Mouse (Mus musculus): ENCODE measurements around the gene Bcat1.

The Bcat1 gene

DNA sequence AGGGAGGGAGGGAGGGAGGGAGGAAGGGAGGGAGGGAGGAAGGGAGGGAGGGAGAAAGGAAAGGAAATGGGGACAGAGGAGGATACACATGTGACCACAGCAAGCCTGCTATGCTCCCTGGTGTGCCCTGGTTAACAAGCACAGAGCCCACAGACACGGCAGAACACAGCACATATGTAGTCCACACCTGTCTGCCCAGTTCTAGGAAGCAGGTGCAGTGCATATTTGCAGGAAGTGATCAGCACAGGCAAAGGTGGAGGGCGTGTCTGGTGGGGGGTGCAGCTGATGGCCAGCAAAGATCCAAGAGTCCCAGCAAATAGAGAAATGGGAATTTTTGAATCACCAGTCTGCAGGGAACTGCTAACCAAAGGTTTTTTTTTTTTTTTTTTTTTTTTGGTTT is 23.3 kb downstream of the Bcat1 start:
- DNase-seq: no peak

DNA sequence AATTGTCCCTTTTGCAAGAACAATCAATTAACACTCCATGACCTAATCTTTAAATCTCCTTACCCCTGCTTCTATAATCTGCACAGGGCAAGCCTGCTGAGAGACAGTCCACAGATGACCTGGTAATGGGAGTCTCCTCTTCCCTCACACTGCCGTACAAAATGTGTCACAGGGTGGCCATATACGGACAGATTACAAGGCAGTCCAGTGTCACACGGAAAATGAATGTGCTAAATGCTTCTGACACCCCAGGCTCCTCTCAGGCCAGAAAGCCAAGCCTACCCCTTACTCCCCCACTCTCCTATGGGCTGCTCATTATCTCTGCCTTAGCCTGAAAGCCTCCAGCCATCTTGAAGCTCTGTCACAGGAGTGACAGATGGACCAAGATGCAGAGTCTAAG is 25.1 kb downstream of the Bcat1 start:
- no peak for DNase-seq

DNA sequence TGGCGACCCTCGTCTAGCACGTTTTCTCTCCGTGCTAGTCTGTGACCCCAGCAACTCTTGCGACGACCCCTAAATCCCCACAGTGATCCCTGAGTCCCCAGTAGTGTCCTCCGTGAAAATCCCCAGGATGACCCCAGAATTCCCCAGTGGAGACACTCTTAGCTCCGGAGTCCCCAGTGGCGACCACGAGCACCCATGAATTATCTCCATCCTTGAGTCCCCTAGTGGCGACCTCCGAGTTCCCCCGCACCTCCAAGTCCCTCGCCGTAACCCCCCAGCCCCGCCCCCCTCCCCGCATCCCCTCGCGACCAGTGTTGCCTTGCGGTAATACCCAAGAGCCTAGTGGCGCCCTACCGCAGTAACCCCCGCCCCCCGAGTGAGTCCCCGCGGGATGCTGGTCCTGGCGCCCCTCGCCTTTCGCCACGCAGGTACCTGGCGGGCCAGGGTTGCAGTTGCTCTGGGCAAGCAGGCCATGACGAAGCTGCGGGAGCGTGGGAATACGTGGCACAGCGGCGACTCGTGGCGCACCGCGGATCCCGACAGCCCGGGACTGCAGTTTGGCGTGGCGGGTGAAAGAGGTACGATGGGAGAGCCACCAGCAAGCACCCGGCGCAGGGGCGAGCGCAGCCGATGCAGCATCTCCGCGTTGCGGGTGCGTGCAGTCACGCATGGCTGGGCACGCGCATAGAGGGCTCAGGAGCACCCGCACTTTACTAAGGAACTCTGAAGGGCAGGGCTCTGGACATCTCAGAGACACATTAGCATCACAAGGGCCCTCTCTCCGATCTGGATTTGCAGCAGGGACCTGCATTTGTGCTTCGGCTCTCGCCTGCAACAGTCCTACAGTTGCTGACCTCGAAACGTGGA is 27.6 kb downstream of the Bcat1 start:
- peak; percentile 54 for DNase-seq

DNA sequence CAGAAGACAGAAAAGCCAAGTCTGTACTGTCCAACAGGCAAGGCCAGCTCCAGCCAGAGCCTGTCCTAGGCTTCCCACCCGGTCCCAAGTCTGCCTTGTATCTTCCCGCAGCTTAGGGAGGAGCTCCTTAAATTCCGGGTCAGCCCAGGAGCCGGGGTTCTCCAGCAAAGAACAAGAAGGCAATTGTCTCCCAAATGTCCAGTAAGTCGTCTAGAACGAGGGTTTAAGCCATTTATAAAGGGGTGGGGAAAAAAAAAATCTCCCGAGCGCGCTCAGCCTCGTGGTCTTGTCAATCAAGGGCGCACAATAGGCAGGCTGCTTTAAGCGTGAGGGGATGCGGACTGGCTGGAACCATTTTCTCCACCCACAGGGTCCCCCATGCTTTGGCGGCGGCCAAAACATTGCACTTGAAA is 28.5 kb downstream of the Bcat1 start:
- DNase-seq: peak; percentile 51

DNA sequence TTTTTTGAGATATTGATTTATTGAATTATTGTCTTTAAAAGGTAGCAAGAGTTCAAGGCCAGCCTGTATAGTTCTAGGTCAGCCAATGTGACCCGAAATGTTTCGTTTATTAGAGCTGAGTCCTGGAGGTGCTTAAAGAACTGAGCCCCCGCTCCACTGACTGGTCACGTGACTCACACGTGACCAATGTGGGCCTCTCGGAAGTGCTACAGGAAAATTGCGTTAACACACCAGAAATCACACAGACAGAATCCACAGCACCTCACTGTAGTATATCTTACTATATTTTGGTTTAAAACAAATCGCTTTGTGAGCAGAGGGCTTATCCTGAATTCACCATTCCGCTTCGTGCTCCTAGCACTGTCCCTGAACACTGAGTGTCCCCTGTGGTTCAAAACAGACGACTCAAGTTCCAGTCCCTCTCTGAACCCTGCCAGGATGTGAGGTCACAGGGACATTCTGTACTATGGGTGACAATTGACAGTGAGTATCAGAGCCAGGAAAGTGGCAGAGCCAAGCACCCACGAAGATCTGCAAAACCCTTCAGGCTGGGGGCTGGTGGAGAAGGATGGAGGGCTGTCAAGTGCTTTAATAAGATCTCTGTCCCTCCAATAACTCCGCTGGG is 29.6 kb downstream of the Bcat1 start:
- DNase-seq: peak; percentile 32

DNA sequence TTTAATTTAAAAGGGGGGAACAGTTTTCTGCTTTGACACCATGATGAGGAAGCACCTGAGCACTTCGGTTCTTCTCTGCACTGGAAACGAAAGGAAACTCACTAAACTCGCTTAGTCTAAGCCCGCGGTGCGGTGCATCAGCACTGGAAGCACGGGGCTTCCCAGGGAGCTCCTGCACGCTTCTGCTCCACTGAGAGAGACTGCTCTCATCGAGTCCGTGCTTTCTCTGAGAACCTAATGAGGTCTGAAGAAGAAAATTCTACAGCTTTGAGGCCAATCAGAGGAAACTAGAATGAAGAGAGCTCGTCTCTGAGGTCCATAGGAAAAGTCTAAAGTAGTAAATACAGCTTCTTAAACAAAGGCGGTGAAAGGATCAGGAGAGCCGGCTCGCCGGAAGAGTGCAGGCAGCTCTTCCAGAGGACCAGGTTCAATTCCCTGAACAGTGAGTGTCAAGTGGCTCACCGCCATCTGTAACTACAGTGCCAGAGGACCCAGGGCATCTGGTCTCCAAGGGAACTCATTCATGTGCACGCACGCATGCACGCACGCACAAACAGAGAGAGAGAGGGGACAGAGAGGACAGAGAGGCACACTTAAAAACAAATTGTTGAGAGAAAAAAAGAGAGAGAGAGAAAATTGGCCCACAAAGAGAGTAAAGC is 30.9 kb downstream of the Bcat1 start:
- DNase-seq: no peak

DNA sequence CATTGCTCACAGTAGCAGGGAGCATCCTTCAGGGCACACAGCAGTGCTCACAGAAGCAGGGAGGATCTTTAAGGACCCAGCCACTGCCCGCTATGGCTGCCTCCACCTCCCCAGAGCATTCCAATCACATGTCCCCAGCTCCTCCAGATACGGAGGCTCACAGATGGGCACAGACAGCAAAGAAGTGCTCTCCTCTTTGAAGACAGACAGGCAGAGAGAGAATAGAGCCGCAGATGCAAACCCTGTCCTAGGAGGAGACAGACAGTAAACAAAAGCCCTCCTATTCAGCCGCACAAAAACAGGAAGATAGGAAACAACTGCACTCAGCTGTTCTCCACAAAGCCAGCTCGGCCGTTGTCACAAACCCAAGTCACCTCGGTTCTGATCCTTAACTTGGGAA is 35.3 kb downstream of the Bcat1 start:
- no peak for DNase-seq

DNA sequence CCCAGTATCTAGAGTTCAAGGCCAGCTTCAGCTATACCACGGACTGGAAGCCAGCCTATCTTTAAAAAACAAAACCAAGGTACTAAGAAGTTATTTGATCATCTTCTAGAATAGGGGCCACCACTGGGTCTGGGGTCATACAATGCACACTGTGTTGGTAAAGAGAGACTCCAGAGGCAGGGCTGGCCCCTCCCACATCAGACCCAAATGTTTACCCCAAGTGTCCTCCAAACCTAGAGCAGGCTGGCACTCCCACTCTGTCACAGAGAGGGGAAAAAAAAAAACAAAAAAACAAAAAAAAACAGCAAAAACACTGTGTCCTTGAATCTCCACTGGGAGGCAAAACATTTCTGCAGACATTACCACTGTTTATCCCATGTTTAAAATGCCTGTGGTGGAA is 38.4 kb downstream of the Bcat1 start:
- no peak for DNase-seq

DNA sequence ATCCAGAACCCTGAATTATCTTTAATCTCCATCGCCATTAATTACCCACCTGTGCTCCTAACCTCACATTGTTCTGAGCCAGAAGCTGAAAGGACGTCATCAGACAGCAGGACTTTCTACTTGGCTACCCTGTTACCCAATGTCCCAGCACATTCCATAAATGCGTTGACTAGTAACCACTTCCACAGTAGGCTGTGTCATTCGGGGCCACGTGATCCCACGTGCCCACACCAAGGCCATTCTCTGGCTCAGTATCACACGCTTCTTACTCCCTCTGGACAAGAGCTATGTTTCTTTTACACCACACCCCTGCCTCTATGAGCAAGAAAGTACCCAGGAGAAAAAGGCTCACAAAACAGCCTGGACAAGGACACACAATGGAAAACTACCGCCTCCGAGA is 40.6 kb downstream of the Bcat1 start:
- DNase-seq: no peak

DNA sequence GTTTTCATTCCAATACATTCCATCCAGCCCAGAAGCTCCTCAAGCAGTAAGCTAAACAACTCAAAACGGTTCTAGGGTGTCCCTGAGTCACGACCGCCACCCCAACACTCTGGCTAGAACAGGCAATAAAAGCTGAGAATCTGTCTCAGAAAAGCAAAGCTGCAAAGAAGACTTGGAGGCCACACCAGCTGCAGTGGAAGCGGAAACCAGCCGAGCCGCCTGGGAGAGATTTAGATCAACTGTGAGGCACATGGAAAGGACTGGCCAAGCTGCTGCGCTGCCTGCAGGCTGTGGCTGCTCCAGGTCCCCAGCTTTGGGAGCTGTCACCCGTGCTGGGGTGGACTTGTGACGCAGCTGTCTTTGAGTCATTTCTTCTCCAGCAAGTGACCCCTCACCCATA is 45.4 kb downstream of the Bcat1 start:
- peak; percentile 51 for DNase-seq

DNA sequence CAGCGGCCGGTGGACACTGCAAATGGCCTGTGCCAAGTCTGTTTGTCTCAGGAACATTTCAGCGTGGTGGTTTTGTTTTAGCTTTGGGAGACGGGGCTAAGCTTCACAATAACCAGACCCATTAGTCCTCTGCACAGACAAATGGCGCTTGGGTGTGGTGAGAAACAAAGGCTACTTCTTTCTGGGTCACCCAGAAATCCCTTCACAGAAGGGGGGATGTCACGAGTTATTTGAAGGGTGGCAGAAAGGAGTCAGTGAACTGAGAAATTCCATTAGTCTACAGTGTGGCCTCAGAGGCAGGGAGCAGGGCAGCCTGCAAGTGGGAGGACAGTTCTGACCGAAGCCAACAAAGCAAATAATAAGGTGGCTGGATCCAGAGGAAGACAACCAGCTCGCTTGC is 52.0 kb downstream of the Bcat1 start:
- DNase-seq: no peak

DNA sequence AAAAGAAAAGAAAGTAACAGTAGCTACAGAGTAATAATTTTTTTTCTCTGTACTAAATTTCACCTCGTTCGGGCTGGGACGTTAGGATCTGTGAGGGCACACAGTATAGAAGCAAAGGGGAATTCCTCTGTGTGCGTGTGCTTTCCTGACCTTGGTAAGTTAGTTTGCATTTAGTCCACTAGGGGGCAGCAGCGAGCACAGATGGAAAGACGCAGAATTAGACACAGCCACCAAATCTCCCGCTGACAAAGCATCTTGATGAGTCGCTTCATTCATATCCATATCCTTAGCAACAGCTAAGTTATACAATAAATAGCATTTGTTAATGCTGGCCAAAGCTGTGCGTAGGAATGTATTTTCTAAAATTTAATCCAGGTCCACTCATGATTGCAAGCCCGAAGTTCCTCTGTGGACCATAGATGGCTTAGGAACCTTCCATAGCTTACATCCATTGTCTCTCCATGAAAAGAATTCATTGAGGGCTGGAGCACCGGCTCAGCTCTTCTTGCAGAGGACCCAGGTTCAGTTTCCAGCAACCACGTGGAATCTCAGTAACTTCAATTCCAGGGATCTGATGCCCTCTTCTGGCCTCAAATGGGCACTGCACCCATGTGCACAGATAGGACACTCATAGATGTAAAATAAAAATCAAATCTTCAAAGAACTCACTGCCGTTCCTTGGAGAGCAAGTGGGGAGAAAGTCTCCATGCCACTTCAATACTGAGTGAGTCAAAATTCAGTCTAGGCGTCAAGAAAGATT is 52.8 kb downstream of the Bcat1 start:
- no peak for DNase-seq

DNA sequence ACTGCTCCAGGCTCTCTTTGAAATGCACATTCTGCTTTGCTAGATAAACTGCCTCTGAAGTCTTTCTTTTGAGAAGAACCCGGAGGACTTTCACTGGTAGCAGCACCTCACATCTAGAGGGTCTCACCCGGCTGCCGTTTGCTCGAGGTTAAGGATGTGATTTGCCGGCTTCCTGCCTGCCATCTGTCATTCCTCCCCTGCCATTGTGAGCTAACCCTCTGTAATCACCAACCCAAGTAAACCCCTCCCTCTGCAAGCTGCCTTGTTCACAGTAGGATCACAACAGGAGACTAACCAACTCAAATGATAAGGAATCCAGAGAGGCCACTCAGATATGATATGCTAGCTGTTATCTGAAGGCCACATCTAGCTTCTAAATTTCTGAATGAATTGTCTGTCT is 53.6 kb downstream of the Bcat1 start:
- DNase-seq: no peak

DNA sequence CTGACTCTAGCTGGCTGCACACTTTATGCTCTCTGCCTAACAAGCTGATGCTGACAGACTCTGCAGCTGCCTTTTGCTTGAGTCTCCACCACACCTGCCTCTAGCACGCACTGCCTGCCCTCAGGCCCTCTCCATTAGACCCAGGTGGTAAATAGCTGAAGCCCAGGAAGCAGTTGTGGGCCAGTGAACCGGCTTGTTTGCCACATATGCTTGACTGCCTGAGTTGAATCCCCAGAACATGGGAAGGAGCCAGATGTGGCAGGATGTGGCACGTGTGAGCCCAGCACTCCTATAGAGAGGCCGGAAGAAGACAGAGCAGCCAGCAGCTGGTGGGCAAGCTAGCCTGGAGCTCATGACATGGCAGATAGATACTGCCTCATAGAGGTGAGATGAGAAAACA is 55.4 kb downstream of the Bcat1 start:
- no peak for DNase-seq

DNA sequence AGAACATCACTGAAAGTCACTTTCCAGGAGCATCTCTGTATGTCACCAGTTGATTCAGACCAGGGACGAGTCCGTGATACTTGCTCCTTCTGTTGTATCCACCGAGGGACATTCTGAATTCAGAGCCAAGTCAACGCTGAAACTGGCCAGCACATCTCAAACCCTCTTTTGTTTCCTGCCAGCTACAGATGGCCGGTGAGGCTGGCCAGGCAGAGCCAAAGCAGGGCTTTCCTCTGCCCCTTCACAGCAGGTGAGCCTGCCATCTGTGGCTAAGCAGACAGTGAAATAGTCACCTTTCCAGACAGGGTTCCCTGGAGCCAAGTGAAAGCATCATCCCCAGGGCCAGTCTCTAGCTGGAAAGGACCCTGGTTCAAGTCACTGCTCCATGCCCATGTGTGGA is 57.7 kb downstream of the Bcat1 start:
- no peak for DNase-seq

DNA sequence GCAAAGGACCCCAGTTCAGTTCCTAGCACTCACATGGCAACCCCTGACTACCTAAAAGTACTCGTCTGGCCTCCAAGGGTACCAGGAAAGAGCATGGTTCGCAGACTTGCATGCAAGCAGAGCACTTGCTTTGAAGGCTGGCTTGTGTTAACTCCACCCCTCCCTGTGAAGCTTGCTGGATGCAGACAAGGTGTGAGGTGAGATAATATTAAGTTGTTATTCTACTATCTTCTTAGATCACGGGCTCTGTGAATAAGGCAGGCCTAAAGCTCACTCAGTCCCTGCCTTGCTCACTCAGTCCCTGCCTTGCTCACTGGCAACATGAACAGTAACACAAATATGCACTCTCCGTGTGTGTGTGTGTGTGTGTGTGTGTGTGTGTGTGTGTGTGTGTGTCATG is 58.5 kb downstream of the Bcat1 start:
- DNase-seq: no peak

DNA sequence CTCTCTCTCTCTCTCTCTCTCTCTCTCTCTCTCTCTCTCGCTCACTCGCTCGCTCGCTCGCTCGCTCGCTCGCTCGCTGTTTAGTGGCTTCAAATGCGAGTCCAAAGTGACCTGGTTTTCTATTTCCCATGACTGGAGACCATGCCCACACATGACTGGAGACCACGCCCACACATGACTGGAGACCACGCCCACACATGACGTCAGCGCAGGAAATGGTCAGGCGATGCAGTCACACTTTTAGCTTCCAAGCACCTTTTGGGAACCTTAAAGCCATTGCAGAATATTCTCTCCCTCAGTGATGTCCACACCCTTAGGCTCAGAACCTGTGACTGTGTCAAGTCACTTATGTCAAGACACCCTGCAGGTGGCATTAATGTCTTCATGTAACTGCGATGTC is 59.3 kb downstream of the Bcat1 start:
- DNase-seq: no peak

DNA sequence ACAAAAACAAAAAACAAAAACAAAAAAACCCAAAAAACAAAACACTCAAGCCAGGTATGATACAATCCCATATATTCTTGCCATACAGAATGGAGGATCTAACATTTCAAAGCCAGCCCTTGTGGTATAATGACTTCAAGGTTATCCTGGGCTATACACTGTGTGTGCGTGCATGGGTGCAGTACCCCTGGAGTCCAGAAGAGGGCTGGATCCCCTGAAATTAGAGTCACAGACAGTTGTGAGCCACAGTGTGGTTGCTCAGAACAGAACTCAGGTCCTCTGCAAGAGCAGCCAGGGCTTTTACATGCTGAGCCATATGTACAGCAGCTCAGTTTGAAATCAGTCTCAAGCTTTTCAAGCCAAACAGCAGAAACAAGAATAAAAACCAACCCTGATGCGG is 61.0 kb downstream of the Bcat1 start:
- DNase-seq: no peak

DNA sequence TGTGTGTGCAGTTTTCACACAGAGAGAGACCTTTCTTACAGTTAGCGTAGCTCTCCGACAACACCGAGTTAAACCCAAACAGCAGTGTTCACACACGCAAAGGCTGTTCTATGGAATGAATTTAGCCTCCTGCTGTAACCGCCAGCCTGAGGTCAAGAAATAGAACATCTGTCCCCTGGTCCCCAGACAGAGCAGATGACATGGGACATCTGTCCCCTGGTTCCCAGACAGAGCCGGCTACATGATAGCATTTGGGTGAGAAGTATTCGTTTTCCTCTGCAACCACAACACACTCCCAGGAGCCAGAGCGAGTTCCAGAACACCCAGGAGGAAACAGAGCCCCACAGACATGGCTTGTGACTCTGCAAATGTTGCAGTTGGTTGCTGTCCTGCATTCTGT is 63.3 kb downstream of the Bcat1 start:
- no peak for DNase-seq

DNA sequence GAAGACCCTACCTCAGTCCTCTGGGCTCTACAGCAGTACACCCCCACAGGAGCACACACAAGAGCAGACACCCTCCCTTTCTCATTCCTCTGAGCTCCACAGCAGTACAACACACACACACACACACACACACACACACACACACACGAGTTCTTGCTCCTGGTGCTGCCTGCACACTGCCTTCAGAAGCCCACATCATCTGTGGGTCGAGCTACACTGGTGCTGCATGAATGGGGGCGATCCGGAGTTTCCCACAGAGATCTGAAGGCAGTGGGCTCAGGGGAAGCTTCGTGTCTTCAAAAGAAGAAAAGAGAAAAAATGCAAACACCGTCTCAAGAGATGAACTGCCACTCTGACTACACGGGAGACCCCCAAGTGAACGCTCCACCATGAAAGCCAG is 64.8 kb downstream of the Bcat1 start:
- DNase-seq: no peak

DNA sequence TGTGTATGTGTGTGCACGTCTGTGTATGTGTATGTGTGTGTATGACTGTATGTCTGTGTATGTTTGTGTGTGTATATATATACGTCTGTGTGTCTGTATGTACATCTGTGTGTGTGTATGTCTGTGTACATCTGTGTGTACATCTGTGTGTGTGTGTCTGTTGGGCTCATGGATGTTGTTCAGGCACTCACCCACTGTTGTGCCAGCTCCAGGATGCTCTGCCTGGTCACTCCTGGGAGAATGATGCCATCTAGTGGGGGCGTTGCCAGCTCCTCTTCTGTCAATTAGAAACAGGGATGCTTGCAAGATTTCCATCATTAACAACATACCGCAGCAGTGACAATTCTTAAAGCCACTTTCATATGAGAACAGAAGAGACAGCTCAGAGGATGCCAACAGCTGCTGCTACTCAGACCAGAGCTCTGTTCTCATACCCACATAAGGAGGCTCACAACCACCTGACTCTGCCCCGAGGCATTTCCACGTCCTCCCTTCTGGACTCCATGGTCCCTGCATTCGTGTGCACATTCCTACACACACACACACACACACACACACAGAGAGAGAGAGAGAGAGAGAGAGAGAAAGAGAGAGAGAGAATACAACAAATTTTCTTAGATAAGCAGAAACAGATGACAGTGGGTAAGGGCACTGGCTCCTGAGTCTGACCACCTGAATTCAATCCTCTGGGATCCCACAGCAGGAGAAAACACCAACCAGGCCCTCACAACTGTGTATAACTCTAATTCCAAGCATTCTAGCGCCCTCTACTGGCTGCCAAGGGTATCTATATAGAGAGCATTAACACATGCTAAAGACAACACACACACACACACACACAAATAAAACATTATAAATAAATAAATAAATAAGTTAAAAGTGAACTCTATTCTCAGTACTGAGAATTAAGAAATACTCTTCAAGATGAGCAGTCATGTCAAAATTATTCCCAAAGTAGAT is 65.8 kb downstream of the Bcat1 start:
- peak; percentile 31 for DNase-seq

DNA sequence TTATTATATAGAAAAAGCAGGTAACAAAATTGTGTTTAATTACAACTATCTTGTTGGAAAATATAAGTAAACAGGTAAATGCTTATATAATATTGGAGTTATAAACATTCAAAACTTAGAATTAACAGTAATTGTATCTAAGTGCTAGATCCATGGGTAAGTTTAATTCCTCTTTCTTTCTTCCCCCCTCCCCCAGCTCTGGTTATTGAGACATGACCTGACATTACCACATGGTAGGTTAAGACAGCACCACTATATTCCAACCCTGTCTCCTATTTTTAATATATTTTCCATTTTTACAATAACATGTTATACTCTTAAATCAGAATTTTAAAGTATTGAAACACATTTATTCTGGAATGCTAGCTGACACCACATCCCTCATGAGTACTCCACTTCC is 72.5 kb downstream of the Bcat1 start:
- DNase-seq: no peak
